Mouse (Mus musculus) lung, adult 2 months (tissue): Measurements from ENCODE around the gene Pif1.
A peak's percentile ranks its signal among the peaks of the same experiment; 100 is the strongest.

Source experiments
- CTCF ChIP-seq: fragments of 200-500 bp; IDR thresholded peaks from 2 replicates; pipeline ENCODE4 v1.5.1; 2011; ENCODE audit warnings: mild to moderate bottlenecking, low read length, control low read depth; ENCODE audit not compliant: insufficient read depth
- POLR2A ChIP-seq: fragments of 200-500 bp; IDR thresholded peaks from 2 replicates; pipeline ENCODE4 v1.6.1; 2011; ENCODE audit warnings: low read depth, mild to moderate bottlenecking, control low read depth, low read length, borderline replicate concordance; ENCODE audit errors: extremely low read depth

GRCm38 (mm10) chr9:65603401-65604102 is 16.6 kb downstream of the Pif1 start:
- TF ChIP-seq POLR2A (no peak), CTCF (peak; percentile 24; the same call in 1 of the 2 replicates)
